Mouse (Mus musculus): ENCODE results near the gene Gm10337.

The Gm10337 gene

DNA sequence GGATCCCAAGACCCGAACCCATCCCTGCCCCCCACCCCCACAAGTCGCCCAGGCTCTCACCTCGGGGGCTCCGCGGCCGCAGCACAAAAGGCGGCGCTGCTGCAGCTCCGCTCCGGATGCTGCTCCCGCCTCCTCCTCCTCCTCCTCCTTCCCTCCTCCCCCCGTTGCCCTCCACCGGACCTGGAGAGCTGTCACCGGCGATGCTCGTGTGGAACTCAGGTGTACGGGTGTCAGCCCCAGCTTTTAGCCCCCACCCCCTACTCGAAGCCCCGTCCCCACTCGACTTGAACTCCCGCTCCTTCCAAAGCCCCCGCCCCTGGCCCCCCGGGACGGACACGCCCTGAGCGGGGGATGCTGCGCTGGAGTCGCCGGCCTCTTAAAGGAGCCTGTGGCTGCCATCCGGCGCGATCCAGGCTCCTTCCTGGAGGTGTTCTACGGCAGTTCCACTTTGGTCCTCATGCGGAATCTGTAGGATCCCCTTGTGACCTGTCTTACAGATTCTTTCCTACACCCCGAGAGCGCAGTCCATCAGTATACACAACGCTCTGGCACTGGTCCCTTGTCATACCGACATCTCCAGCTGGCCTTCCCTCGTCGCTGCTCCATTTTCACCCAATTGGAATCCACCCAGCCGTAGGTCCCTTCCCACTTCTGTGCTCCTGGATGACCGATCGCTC, 13.3 kb downstream of the Gm10337 start, which contains the start of gene Map3k12:
Gene Map3k12, minus strand, starts transcription at position 337 of the 677 bp plus-strand sequence.
- DNase-seq (ENCODE audit: low spot score in 2 of 2) = peak in 1 of 2 experiments; percentile 33

DNA sequence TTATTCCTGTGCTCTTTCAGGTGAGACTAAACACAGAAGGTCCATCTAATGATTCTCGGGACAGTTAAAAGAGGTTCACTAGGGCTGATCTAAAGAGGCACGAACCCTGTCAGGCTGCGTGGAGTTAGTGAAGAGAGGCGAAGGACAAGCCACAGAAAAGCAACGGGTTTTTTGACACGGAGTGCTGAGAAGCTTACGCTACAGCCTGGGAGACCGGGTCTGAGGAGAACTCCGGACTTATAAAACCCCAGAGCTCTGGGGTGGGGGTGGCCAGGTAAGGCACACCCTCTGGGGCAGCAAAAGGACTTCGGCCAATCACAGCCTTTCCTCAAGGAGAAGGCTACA, 14.1 kb downstream of the Gm10337 start:
- DNase-seq (ENCODE audit: low spot score in 2 of 2) = no peak

DNA sequence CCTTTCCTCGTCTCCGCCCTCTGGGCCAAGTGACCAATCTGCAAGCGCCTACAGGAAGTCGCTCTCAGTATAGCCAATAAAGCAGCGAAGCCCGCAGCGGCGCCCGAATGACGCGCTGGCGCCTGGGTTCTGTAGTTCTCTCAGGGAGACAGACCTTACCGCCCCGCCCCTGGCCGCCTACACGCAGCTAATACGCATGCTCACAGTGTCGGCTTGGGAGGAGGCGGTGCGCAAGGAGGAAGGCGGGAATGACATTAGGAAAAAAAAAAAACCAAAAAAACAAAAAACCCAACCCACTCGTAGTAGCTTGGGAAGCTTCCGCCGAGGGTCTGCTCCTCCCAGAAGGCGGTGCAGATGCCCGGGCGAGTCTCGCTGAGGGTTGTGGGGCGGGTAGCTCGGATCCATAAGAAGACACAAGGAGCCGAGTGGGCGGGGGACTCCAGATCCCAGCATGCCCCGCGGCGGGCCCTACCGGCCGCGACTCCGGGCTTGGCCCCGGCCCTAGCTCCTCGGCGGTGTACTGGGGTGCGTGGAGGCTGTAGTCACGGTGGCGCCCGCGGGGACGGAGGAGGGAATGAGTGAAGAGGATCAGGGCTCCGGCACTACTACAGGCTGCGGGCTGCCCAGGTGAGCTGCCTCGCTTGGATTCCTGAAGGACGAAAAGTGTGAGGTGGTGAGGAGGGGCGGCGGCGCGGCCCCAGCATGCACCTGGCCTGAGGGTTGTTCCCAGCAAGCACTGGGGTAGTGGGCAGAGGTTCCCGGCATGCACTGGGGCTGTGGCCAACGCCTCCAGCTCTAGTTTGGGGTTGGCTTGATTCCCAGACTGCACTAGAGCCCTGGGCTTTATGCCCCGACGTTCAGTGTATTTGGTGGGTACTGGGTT, 14.7 kb downstream of the Gm10337 start, which contains the start of gene Tarbp2:
Gene Tarbp2, plus strand, starts transcription at position 217 of the 883 bp plus-strand sequence.
- peak; percentile 98 for DNase-seq (ENCODE audit: low spot score in 2 of 2)

DNA sequence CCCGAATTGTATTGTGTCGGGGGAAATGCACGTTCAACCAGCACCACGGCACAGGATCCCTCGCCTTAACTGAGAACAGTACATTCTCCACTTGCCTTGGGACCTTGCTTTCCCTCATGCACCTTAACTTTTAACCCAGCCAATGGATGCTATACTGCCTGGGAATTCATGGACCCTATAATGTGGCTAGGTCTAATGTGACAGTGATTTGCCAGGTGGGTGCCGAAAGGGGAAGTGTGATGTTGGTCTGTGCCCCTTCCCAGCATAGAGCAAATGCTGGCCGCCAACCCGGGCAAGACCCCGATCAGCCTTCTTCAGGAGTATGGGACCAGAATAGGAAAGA, 15.3 kb downstream of the Gm10337 start:
- no peak for DNase-seq (ENCODE audit: low spot score in 2 of 2)

DNA sequence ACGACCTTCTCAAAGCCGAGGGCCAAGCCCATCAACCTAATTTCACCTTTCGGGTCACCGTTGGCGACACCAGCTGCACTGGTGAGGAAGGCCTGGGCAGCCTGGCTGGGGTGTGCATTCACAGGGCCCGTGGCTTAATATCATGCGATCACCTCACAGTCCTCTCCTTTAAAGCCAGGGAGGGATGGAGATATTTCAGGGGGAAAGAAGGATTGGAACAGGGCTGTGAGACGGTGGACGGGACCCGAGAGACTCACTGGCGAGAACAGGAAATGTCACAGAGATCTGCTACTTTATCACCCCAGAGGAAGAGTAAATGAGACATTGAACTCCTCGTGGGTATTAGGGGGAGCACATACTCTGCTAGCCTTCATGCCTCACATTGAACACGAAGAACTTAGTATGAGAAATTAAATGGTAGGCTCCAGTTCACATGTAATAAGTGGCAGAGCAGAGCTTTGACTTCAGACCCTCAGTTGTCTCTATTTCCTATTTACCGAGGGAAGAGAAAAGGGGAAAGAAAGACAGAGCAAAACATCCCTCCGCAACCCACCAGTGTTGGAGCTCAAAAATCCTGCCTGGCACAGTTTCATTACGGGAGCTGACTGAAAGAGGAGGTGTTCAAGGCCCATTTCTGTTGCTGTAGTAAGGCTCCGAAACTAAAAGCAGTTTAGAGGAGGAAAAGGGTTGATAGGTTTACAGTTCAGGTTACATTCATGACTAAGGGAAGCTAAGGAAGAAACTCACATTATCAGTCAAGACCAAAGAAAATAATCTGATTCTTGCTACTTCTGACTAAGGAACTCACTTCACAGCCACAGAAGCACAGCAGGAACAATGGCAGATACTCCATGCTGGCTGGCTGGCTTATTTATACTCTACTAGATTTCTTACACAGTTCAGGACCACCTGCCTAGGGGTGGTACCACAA, 16.0 kb downstream of the Gm10337 start:
- no peak for DNase-seq (ENCODE audit: low spot score in 2 of 2)

DNA sequence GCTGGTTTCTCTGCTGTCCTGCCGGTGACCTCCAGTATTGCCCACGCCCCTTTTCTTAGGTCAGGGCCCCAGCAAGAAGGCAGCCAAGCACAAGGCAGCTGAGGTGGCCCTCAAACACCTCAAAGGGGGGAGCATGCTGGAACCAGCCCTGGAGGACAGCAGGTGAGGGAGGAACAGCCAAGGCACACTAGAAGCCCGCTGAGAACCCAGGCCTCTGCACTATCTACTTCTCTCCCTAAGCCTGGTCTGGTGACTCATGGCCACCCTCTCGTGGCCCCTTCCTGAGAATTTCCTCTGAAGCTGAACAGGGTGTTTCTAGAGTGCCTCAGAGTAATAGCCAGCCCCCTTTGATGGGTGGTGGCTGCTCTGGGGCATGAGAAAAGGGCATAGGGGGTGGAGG, 16.9 kb downstream of the Gm10337 start:
- no peak for DNase-seq (ENCODE audit: low spot score in 2 of 2)

DNA sequence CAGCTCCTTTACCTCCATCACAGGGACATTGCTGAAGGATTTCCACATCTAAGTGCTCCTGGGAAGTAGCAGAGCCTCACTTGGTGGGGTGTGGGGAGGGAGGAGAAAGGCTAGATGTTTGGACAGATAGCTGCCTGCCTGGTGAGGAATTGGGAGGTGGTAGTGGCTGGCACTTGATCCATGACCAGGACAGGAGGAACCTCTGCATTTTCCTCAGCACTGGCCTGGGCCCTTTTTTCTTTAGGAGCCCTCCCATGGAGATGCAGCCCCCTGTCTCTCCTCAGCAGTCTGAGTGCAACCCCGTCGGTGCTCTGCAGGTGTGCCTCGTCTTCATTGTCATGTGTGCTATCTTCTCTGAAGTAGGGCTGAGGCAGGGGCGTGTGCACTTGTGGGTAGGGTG, 18.0 kb downstream of the Gm10337 start:
- DNase-seq (ENCODE audit: low spot score in 2 of 2) = no peak

DNA sequence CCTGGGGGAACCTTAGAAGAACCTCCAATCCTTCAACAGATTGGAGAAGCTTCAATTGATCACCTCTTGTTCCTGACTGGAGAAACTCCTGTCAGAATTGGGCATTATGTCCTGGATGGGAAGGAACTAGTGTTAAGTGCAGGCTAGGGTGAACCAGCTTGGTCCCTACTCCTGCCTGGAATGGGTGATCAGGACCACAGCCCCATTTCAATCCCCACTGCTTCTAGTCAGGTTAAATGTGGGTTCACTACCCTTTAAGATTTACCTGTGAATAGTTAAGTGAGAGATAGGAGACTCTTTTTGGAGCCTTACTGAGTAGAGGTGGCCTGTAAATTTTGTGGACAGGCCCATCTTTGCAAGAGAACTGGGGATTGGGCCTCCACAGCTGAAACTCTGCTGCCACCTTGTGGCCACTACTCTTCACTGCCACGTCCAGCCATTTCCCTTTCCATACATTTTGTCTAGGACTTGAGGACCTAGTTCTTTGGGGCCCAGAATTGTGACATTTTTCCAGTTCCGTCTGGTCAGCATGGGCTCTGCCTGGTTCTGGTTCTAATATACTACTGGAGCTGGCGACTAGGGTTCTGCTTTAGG, 21.5 kb downstream of the Gm10337 start, which contains the start of gene Npff:
Gene Npff, minus strand, starts transcription at position 51 of the 594 bp plus-strand sequence.
- DNase-seq (ENCODE audit: low spot score in 2 of 2) = peak; percentile 43 to 71

DNA sequence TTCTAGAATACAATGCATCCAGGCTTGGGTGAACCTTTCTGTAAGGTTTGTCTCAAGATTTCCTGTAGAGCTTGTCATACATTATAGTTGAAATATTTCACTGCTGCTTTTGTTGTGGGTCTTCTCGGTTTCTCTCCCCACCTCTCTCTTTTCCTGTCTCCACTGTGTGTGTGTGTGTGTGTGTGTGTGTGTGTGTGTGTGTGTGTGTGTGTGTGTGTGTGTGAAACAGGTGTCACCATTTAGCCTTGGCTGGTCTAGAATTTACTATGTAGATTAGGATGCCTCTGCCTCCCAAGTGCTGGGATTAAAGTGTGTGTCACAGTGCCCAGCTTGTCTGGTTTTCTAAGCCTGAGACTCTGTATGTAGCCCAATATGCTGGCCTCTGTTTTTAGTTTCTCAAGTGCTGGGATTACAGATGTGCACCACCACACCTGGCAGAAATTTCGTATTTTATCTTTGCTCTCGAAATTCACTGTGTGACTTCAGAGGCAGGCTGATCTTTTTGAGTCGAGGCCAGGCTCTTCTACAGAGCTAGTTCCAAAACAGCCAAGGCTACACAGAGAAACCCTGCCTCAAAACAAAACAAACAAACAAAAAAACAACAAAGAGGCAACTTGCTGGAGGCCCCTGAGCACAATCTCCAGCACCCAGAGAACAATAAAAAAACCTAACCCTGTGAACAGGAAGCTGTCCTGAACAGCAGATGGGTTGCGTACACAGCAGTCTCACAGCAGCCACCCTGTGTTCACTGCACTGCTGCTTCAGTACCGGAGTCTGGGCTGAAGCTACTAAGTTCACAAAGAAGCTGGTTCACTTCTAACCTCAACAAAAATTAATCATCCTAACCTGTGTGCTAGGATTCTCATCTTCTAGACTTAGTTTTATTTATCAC, 22.8 kb downstream of the Gm10337 start:
- no peak for DNase-seq (ENCODE audit: low spot score in 2 of 2)

DNA sequence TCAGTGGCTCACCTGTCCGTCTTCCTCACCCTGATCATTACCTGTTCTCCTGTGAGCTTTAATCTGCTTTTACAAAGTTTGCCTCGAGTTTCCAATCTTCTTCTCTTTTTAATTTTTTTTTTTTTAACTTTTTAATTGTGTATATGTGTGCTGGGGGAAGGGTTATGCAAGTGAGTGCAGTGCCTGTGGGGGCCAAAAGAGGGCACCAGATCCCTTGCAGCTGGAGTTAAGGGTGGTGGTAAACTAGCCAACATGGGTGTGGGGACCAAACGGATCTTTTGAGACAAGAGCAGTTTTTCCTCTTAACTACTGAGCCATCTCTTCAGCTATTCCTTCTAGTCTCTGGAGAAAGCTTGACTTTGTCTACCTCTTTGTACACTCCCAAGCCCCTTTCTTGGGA, 24.4 kb downstream of the Gm10337 start:
- no peak for DNase-seq (ENCODE audit: low spot score in 2 of 2)

DNA sequence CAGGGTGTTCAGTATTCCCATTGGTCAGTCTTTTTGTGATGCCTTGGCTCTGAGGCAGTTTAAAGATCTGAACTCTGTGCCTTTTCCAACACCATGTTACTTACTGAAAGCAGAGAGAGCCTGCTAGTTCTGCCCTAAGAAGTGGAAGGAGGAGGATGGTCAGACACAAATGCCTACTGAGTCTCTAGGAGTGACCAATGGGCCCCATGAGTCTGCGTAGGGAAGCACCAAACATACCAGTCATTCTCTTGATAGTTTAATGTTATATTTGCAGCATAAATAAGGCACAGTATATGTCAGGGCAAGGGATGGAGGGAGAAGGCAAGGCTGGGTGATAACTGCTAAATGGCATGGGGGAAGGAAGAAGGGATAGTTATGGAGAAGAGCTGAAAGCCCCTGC, 24.9 kb downstream of the Gm10337 start:
- no peak for DNase-seq (ENCODE audit: low spot score in 2 of 2)

DNA sequence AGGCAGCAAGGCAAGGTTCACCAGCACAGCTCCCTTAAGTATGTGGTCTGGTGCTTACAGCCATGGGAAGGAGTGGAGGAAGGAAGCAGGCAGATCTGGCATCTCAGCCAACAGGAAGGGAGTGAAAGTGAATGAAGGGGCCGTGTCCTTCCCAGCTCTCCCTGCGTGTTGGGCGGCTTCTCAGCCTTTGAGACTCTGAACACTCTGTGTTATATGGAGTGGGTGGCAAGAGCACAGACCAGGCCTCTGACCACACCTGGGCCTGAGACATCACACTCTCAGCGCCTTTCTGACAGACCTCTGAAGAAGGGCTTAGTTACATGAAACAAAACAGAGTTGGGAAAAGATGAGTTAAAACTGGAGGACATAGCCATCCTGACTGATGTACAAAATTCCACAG, 27.0 kb downstream of the Gm10337 start:
- no peak for DNase-seq (ENCODE audit: low spot score in 2 of 2)

DNA sequence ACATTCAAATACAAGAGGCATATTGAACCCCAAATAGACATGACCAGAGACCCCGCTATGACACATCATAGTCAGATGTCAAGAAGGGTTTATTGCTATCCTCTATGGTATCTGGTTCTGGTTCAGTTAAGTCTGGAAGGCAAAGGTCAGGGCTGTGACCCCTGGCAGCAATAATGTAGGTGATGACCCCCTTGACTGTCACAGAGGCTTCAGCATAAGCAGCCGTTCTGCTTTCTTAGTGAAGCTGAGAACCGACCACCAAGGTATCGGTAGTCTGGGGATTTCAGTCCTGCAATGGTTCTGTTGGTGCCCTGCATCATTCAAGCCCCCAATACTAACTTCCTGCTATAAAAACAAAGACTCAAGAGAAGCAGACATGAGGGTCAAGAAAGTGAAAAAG, 28.1 kb downstream of the Gm10337 start:
- DNase-seq (ENCODE audit: low spot score in 2 of 2) = no peak

DNA sequence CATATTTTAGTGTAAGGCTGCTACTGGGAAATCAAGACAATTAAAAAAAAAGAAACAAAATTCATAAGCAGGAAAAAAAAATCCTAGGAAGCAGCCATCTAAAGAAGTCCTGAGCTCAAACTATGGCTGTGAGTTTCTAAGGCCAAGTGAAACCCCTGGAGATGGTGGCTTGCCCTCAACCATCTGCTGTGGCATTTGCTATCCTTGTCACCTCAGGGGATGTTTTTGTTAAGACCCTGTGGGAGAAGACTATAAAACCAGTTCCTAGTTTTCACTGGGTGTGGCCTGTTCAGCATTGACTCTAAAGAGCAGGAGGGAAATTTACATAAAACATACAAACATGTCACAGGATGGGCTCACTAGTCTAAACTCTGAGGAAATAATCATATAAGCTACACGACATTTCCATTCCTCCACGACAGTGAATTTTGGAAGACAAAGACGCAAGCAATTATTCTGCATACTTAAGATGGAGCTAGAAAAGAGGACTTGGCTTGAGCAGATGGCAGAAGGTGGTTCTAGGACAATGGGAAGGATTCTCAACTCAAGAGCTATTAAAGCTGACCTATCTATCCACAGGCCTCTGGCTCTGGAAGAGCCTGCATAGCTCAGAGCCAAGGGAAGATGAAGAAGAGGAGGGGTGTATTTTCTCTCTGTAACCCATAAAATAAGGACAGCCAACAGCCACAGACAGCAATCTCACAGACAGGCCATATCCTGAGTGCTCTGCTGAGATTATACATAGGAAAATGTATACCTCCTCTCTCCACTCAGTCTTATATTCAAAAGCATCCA, 28.8 kb downstream of the Gm10337 start:
- DNase-seq (ENCODE audit: low spot score in 2 of 2) = no peak

DNA sequence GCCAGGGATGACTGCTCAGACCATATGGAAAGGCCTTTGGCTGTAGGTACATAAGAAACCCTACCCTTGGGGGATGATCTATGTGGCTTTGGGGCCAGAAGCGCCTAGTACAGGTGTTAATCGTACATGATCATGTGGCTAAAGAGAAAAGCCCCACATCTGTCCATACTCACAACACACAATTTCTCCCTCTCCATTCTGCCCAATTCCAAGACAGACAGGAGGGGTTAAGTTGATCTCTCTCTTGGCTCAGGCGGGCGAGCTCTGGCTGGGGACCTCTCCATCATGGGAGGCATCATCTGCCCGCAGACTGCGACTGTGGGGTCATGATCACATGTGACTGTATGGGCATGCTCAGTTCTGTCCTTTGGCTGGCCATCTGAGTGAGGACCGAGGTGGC, 30.4 kb downstream of the Gm10337 start:
- DNase-seq (ENCODE audit: low spot score in 2 of 2) = no peak

DNA sequence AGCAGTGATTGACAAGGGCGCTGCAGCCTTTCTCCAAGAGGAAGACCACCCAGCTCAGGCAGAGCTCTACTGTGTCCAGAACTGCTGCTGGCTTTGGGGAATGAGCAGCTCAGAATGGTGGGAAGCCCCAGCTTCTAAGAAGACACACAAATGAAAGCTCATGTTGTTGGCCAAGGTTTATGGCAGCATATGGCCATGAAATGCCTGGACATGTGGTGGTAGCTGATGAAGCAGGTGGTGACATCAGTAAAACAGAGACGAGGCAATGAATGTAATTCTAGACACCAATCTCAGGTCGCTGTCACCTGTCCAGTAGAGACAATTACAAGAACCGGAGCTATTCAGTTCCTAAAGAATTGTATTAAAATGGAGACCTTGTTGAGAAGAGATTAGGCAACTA, 41.3 kb downstream of the Gm10337 start:
- no peak for DNase-seq (ENCODE audit: low spot score in 2 of 2)

DNA sequence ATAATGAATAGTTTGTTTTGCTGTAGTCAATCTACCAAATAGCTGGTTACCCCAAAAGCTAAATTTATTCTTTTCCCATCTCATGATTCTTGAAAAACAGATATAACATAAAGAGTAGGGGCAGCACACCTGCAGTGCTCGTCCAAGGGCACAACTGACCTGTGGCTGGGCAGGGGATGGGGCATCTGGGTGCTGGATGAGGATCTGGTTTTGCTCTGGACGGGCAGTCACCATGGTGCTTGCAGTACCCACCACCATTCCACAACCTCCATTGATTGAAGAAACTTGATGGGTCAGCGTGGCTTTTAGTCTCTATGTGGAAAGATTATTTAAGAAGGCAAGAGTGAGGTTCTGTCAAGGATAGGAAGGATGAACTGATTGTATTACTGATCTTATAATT, 42.7 kb downstream of the Gm10337 start:
- DNase-seq (ENCODE audit: low spot score in 2 of 2) = no peak

DNA sequence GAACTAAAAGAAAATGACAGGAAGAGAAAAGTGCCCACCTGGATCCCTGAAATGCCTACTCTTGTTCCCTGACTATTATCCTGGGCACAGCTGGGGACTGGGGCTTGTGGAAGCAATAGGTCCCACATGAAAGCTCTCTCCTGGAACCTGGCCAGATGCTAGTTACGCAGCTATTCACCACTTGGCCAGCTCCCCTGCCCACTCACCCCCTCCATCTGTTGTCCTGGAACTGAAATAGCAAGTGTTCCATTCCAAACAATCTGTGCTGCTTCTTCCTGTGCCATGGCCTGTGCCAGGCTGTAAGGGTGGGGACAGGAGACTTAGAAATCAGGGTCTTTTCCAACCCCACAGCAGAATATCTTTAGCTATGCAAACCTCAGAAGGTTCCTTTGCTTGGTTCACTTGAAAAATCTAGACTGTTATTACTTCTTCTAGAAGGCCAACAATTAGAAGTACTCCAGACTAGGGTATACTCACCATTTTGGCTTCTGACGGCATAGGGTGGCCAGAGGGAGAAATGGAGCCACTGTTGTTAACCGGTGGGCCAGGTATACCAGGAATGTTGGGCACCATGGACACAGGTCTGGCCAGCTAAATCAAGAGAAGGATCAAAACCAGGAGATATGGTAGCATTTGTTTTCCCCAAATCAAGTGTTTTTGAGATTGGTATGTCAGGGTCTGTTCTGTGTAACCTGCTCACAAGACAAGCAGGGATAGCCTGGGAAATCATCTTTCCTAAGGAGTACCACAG, 43.3 kb downstream of the Gm10337 start:
- no peak for DNase-seq (ENCODE audit: low spot score in 2 of 2)

DNA sequence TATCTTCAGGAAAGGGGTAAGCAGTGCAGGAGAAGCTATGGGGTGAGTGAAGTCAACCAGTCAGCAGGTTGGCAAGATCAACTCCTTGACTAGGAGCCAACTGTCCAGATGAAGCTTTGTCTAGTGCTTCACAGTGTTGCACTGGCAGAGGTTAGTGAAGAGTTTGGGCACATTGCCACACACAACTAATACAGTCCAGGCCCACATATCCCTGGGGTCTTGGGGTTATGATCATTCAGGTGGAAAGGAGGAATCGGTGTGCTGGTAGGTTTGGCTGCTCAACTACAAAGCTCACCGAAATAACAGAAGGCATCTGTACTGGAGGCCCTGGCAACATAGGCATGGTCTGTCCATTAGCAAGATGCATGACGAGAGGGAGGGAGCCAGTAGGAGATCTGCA, 44.0 kb downstream of the Gm10337 start:
- no peak for DNase-seq (ENCODE audit: low spot score in 2 of 2)

All from spleen, postnatal 14 days (tissue).